Mouse (Mus musculus) liver, adult 2 months (tissue): Measurements from ENCODE around the gene Ctbp2.

ENCODE experiments used
- CTCF ChIP-seq: fragments of 200-500 bp; IDR thresholded peaks from 2 replicates; pipeline ENCODE4 v1.5.1; 2011; ENCODE audit warnings: low read depth, low read length, control low read depth
- POLR2A ChIP-seq: fragments of 200-500 bp; IDR thresholded peaks from 2 replicates; pipeline ENCODE4 v1.6.1; 2011; ENCODE audit warnings: low read length, control low read depth; ENCODE audit not compliant: insufficient read depth; ENCODE audit errors: extremely low read depth

DNA sequence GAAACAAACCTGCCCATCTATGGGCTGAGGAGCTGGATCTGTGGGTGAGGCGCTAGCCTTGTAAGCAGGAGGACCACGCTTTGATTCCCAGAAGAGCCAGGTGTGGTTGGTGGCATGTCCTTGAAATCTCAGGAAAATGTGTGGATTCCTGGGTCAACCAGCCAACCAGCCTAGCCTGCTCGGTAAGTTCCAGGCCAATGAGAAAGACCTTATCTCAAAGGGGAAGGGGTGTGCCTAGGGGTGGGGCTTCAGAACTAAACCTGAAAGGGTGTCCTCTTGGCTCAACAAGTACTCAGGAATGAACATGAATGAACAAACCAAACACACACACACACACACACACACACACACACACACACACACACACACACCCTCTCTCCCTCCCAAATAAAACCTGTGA lies 82.4 kb downstream of the Ctbp2 start:
- TF ChIP-seq POLR2A (no peak), CTCF (no peak)
